Mouse (Mus musculus) brain, embryonic 14.5 days (tissue): ENCODE data around the gene Gadd45gip1. TPM values are rescaled to one million over a fixed set of nuclear protein-coding genes. Genes with fewer than 3 reads are reported as not detected.

Experiments used
- DNase-seq: peaks from one replicate; pipeline ENCODE4 v3.0.0-alpha.2; 2011; ENCODE audit warnings: low read depth
- CTCF ChIP-seq: fragments of 200-500 bp; IDR thresholded peaks from 2 replicates; pipeline ENCODE4 v1.5.1; 2012; ENCODE audit warnings: inconsistent platforms, mild to moderate bottlenecking, moderate library complexity, borderline replicate concordance; ENCODE audit not compliant: insufficient read depth, insufficient read length; ENCODE audit errors: extremely low read depth
- POLR2A ChIP-seq: fragments of 200-500 bp; IDR thresholded peaks from 2 replicates; pipeline ENCODE4 v1.6.1; 2012; ENCODE audit warnings: mild to moderate bottlenecking, inconsistent platforms, borderline replicate concordance; ENCODE audit not compliant: poor library complexity, insufficient read depth, insufficient read length, severe bottlenecking; ENCODE audit errors: extremely low read depth
- polyA plus RNA-seq: library from polyadenylated mRNA; depleted of rRNA; stranded (reverse); fragments of >200 nt; gene quantifications from 2 replicates; pipeline ENCODE4 v1.2.3, GENCODE M21; 2012; rRNA removed

Gadd45gip1 gene
- polyA plus RNA-seq, 1 experiment: 30.1 TPM

DNA sequence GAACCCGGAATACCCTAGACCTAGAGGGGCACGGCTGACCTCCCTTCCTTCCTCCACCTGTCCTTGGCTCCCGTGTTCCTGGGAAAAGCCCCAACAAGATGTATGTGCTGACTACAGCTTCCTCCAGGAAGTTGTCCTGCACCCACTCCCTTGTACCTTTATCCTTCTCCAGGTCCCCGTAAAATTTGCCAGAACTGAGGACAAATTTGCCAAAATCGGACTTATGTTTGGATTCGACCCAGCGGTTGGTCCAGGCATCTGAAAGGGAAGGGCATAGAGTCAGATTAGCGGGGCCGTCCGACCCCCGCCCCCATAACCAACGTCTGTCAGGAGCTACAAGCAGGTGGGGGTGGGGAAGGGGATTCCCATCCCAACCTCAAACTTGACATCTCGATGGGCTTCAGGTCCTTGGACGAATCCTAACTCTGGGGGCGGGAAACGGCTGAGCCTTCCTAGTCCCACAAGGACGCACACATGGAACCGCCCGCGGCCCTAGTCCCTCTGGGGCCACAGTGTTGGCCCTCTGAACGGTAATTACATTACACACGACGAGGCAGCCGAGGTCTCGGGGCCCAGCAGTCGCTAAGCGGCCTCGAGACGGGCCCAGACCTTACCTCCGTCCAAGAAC, 14.9 kb downstream of the Gadd45gip1 start:
- DNase-seq: no peak
- TF ChIP-seq POLR2A: no peak
- TF ChIP-seq CTCF: no peak

DNA sequence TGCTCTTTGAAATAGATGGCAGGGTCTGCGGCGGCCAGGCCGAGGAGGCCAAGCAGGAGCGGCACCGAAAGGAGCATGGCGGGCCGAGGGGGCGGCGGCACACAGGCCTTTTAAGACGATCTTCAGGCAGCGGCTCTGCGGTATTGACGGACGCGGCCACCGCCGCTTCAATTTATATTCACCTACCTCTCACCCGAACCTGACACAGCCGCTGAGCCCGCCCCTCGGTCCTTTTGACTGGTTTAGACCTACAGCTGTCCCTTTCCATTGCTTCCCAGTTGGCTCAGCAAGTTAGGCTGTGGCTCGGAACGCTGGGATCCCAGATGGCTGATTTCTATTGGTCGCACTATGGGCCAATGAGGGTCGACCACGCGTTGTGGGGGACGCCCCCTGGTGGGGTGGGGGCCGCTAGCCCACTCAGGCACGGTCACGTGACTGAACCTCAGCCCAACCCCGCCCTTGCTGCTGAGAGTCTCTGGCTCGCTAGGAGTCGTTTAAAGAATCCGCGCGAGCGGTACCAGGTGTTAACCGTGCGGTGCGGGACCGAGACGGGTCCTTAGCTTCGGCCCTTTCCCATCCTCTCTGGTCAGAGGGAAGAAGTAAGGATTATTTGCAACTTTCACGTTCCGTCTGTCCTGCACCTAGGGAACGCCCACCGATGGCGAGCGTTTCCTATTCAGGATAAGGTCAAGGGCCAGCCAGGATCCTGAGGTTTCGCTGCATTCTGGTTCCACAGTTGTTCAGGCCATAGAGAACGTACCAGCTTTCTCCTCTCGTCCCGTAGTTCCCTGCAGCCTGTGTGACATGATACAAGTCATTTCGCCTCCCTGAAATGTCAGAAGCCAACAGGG, 15.6 kb downstream of the Gadd45gip1 start, which contains the start of gene Calr:
Gene Calr (minus strand): TSS at position 213 of the 851 bp plus-strand sequence.
- peak; percentile 100 for DNase-seq
- TF ChIP-seq POLR2A (peak; percentile 98), CTCF (no peak)

DNA sequence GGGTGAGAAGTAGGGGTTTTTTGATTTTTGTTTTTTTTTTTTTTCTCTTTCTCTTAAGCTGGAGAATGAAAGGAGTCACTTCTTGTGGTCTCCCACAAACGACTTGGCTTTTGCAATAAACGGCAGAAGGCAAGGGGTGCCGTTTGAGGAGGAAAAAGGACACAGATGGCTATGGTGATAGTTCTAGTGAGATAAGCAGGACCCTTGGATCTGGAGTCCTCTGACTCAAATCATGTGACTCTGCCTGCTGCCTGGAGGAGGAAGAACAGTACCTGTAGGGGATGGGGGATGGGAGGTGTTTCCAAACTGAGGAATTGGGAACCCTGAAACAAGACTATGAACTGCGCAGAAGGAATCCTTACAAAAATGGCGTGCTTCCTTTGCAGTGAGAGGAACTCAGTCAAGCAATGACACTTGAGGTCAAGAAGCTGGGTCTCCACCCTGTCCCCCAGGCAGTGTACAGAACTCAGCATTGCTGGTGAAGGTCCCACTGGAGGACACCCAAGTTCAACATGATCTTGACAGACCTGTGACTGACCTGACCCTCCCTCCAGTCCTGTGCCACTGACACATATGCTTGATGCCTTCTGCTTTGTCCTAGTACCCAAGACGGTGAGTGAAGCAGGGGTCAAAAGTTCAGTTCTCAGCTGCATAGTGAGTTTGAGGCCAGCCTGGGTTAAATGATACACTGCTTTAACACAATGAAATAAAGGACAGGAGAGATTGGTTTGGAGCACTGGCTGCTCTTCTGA, 16.5 kb downstream of the Gadd45gip1 start:
- no peak for DNase-seq
- TF ChIP-seq CTCF (no peak), POLR2A (no peak)

DNA sequence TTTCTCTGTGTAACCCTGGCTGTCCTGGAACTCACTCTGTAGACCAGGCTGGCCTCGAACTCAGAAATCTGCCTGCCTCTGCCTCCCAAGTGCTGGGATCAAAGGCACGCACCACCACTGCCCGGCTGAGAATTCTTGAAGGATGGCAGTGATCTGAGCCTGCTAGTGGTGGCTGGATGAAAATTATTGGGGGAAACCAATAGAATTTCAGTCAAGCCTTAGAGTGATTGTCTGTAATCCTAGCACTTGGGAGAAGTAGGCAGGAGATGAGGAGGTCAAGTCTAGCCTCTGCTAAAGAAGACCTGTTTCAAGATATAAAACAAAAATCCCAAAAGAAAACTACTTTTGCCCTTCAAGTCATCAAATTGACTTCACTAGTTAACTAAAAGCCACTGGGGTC, 25.1 kb downstream of the Gadd45gip1 start:
- TF ChIP-seq CTCF (no peak), POLR2A (no peak)

DNA sequence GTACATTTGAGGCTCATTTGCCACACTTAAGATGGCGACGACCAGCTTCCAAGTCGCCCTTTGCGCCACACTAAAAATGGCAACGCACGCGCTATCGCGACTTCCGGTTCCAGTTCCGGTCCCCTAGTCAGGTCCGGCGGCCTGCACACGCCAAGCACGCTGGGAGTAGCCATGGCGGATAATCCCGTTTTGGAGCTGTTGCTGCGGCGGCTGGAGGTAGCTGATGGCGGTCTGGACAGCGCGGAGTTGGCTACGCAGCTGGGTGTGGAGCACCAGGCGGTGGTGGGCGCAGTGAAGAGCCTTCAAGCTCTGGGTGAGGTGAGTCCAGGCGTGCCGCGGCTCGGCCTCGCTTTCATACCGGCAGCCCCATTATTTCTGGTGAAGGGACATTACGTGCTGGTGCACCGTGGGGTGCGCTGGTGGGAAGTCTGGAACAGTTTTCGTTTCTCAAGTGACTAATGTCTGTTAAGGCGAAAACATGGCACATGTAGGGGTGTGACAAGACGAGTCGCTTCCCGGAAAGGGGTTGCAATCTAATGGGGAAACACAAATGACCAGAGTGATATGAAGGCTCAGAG, 25.6 kb downstream of the Gadd45gip1 start, which contains the start of gene Farsa:
Gene Farsa (plus strand): TSS at position 126 of the 578 bp plus-strand sequence.
- peak; percentile 98 for DNase-seq
- peak; percentile 76; the same call in 1 of the 2 replicates for TF ChIP-seq POLR2A
- TF ChIP-seq CTCF: no peak

More for the DNA sequence above, 25.1 kb downstream of the Gadd45gip1 start:
- DNase-seq: no peak

DNA sequence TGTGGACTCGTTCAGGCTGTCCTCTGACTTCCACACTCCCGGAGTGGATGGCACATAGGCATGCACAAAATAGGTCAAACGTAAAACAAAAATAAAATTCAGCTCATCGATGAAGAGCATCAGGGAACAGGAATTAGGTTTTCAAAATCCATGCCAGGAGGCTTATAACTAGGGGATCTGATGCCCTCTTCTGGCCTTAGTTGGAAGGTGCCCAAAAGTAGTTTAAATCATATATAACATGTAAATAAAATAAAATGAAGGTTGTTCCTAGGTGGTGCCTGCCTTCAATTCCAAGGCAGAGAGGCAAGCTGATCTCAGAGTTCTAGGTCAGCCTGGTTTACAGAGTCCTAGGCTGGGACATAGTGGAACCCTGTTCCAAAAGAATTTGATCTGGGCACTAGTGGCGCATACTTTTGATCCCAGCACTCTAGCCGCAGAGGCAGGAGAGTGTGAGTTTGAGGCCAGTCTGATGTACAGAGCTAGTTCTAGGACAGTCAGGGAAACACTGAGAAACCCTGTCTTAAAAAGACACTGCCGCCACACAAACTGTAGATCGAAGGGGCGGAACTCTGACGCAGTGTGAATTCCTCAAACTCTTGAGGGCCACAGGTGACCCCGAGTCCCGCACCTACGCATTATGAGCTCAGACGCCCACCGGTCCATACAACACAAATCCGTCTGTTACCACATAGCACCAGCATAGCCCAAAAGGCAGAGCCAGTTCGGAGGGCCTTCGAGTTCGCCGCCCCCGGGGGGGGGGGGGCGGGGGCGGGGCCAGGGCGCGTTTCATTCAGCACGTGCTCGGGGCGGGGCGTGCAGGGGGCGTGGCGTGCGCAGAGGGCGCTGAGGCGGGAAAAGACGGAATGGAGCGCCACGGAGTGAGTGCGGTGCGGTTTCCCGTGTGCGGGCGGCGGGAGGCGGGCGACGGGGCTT, 40.3 kb downstream of the Gadd45gip1 start, which contains the start of gene Syce2:
Gene Syce2 (plus strand): TSS at position 736 of the 933 bp plus-strand sequence.
- peak; percentile 75 for DNase-seq
- no peak for TF ChIP-seq POLR2A
- peak; percentile 11; the same call in 1 of the 2 replicates for TF ChIP-seq CTCF

DNA sequence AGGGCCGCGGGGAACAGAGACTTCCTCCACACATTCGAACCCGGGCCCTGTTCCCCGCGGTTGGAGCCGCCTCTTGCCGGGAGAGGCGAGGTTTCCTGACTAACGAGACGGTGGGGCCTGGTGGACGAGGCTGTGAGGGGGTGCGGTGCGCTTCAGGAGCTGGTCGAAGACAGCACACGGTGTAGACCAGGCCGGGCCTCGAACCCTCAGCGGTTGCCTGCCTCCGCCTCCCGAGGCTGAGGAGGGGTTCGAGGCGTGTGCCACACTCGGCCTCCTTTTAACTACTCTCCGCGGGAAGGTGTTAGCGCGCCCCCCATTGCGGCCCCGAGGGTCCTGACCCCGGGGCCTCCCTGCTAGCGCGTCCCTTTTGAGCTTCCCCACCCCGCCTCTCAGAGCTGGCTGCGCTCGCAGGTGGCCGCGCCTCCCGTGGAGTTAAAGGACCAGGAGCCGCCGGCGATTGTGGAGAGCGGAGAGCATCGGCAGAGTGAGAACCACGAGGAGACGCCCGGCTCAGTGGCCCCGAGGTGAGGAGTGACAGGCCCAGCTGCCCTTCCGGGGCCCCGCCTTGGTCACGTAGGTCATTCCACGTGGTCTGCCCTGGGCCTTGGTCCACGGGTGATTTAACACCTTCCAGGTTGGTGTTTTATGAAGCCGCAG, 41.1 kb downstream of the Gadd45gip1 start:
- no peak for TF ChIP-seq POLR2A
- no peak for TF ChIP-seq CTCF
- DNase-seq: peak; percentile 21

DNA sequence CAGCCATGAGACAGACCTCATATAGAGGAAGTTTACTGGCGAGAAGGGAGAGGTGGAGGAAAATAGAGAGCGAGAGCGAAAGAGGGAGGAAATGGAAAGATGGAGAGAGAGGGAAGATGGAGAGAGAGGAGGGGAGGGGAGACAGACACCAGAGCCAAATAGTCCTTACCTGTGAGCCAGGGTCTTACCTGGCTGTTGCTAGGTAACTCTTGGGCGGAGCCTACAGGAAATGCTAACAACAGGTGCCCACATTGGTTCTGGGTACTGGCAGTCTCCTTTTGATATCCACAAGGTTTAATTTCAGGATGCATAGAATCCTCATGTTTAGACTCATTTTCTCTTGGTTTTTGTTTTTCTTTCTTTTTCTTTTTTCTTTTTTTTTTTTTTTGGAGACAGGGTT, 41.7 kb downstream of the Gadd45gip1 start:
- no peak for DNase-seq
- TF ChIP-seq POLR2A (no peak), CTCF (no peak)

DNA sequence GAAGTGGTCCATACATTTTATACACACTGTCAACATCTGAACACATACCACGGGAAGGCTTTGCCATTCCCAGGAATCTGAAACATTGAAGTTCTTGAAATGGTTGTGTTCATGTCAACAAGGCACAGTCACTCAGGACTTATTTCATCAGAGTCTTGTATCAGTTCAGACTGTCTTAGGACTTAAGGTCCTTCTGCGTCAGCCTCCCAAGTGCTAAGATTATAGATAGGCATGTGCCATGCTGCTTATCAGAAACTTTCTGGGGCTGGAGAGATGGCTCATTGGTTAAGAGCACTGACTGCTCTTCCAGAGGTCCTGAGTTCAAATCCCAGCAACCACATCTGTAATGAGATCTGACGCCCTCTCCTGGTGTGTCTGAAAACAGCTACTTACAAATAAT, 43.0 kb downstream of the Gadd45gip1 start:
- TF ChIP-seq CTCF: no peak
- no peak for TF ChIP-seq POLR2A
- no peak for DNase-seq

DNA sequence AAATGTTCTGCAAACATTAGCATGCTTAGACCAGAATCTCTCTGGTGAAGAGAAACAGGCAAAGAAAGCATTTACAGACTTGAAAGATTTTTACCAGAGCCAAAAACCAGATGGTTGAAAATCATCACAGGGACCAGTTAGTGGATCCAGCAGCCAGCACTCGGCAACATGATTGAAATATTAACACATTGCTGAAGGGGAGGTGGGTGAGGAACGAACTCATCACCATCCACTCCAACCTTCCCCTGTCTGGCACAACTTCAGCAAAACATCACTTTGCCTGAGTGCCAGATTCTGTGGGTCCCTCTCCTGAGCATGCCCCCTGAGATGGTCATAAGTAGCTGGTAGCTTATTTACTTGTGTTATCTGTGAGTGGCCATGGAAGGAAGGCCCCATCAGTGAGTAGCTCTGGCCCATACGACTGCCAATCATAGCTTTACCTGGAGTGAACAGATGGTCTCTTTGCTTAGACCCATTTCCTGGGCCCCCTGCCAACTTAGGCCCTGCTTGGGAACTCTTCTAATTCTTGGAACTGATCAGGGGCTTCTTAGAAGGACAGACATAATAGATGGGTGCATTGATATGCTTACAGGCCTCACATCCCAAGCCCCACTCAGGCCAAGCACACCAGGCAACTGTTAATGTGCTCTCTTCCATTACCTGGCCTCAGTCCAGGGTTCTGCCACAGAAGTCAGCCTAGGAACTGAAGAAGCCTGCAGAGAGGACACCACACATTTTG, 46.1 kb downstream of the Gadd45gip1 start:
- DNase-seq: peak; percentile 81
- TF ChIP-seq CTCF (no peak), POLR2A (no peak)

DNA sequence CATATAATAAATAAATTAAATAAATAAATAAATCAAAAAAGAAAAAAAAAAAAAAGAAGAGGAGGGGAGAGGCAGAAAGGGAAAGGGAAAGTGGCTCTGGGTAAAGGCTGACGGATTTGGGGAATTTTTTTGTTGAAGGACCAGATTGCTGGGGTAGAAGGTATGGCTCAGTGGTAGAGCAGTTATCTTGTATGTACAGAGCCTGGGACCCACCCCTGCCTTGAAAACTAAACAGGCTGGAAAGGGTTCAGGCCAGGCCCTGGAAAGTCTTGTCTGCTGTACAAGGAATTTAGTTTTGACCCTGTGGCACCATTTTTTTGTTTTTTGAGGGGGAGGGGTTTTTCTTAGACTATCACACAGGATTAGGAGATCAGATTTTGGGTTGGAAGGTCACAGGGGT, 47.6 kb downstream of the Gadd45gip1 start:
- TF ChIP-seq CTCF: no peak
- no peak for TF ChIP-seq POLR2A
- DNase-seq: no peak

DNA sequence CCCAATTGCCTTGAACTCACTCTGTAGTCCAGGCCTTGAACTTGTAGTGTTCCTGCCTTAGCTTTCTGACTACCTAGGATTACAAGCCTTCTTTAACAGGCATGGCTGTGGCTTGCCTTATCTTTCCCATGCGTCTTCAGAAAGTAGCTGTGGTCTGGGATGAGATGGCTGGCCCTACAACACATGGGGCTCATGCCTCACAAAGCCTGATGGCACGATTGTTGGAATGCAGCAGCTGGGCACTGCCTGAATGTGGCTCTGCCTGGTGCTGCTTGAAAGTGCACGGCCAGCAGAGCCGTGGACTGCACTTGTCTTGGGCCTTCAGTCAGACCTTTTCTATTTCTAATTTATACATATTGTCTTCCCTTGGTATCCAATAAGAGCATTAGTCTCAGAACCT, 53.4 kb downstream of the Gadd45gip1 start:
- no peak for DNase-seq
- TF ChIP-seq POLR2A (no peak), CTCF (no peak)

Other genes starting within 250 kb of the Gadd45gip1 start
- 7.3 and 11.0 TPM in 2 replicates for gene Ier2, start 168.7 kb upstream of the Gadd45gip1 start, polyA plus RNA-seq
- 113 and 120 TPM in 2 replicates for gene Trmt1, start 145.2 kb upstream of the Gadd45gip1 start, polyA plus RNA-seq
- gene Nacc1, start 143.7 kb upstream of the Gadd45gip1 start, polyA plus RNA-seq: 81.8 and 87.0 TPM in 2 replicates
- 3.4 and 4.7 TPM in 2 replicates for gene Lyl1, start 130.1 kb upstream of the Gadd45gip1 start, polyA plus RNA-seq
- 0.92 and 1.5 TPM in 2 replicates for gene G430095P16Rik, start 108.5 kb upstream of the Gadd45gip1 start, polyA plus RNA-seq
- 34.0 and 46.8 TPM in 2 replicates for gene Nfix, start 31.2 kb upstream of the Gadd45gip1 start, polyA plus RNA-seq
- gene Dand5, start 8.7 kb upstream of the Gadd45gip1 start, polyA plus RNA-seq: 8.0 and 8.9 TPM in 2 replicates
- gene Rad23a, start 9.1 kb downstream of the Gadd45gip1 start, polyA plus RNA-seq: 63.7 and 66.0 TPM in 2 replicates
- gene Calr, start 15.4 kb downstream of the Gadd45gip1 start, polyA plus RNA-seq: 374 and 466 TPM in 2 replicates
- gene Farsa, start 25.5 kb downstream of the Gadd45gip1 start, polyA plus RNA-seq: 109 and 153 TPM in 2 replicates
- 15.1 and 24.2 TPM in 2 replicates for gene Syce2, start 40.6 kb downstream of the Gadd45gip1 start, polyA plus RNA-seq
- gene Gcdh, start 62.4 kb downstream of the Gadd45gip1 start, polyA plus RNA-seq: 41.9 and 55.4 TPM in 2 replicates
- 0.66 and 0.77 TPM in 2 replicates for gene Klf1, start 70.4 kb downstream of the Gadd45gip1 start, polyA plus RNA-seq
- gene Dnase2a, start 77.0 kb downstream of the Gadd45gip1 start, polyA plus RNA-seq: 5.1 and 6.8 TPM in 2 replicates
- gene Mast1, start 105.8 kb downstream of the Gadd45gip1 start, polyA plus RNA-seq: 133 and 166 TPM in 2 replicates
- 7.2 and 7.6 TPM in 2 replicates for gene Rtbdn, start 115.5 kb downstream of the Gadd45gip1 start, polyA plus RNA-seq
- gene Gm49661, start 137.9 kb downstream of the Gadd45gip1 start, polyA plus RNA-seq: not detected in 2 replicates
- gene Prdx2, start 138.1 kb downstream of the Gadd45gip1 start, polyA plus RNA-seq: 756 and 915 TPM in 2 replicates
- 41.8 and 51.3 TPM in 2 replicates for gene Rnaseh2a, start 138.2 kb downstream of the Gadd45gip1 start, polyA plus RNA-seq
- 6.7 and 7.1 TPM in 2 replicates for gene Junb, start 147.2 kb downstream of the Gadd45gip1 start, polyA plus RNA-seq
- gene Hook2, start 159.1 kb downstream of the Gadd45gip1 start, polyA plus RNA-seq: 21.2 and 27.2 TPM in 2 replicates
- 0.05 and 0.06 TPM in 2 replicates for gene Best2, start 183.0 kb downstream of the Gadd45gip1 start, polyA plus RNA-seq
- gene Asna1, start 193.8 kb downstream of the Gadd45gip1 start, polyA plus RNA-seq: 224 and 279 TPM in 2 replicates
- 191 and 216 TPM in 2 replicates for gene Trir, start 195.3 kb downstream of the Gadd45gip1 start, polyA plus RNA-seq
- gene Tnpo2, start 205.4 kb downstream of the Gadd45gip1 start, polyA plus RNA-seq: 129 and 140 TPM in 2 replicates
- 102 and 128 TPM in 2 replicates for gene Fbxw9, start 228.5 kb downstream of the Gadd45gip1 start, polyA plus RNA-seq
- gene Gm5741, start 236.5 kb downstream of the Gadd45gip1 start, polyA plus RNA-seq: 0.64 TPM in 1 of 2 replicates, not detected in the other
- 74.8 and 77.0 TPM in 2 replicates for gene Dhps, start 240.2 kb downstream of the Gadd45gip1 start, polyA plus RNA-seq
- gene Wdr83os, start 249.2 kb downstream of the Gadd45gip1 start, polyA plus RNA-seq: 124 and 140 TPM in 2 replicates
- 64.9 and 86.6 TPM in 2 replicates for gene Wdr83, start 249.8 kb downstream of the Gadd45gip1 start, polyA plus RNA-seq